17 mouse cellular contexts compared by ENCODE assay signal in genomic region chr14:7864506-7864899, GRCm38 (mm10). TPM values are rescaled to one million over a fixed set of nuclear protein-coding genes. Genes with fewer than 3 reads are reported as not detected.
A peak's percentile ranks its signal among the peaks of the same experiment; 100 is the strongest.
DNase-seq lines count a peak whose midpoint lies in the region; ATAC-seq and TF ChIP-seq lines count a peak whose summit lies in the region.
"Had no signal": no experiment of that assay in that cellular context is flagged by ENCODE, and none has a peak within 500 bp of the region (broad histone marks: within the 10 kb centered on the region; RNA-seq: fewer than 3 reads in every experiment).

No protein-coding gene starts in this region.

- no peak overlapping the region for H3K9ac ChIP-seq in heart, embryonic 14.5 days (ENCODE audit: low read length)
- no peak overlapping the region for H3K9ac ChIP-seq in heart, embryonic 11.5 days (ENCODE audit: low read depth, low read length)
- H3K9ac ChIP-seq in kidney, embryonic 16.5 days (replicated peaks; ENCODE audit: low read length), result no peak overlapping the region
- no peak overlapping the region for H3K9ac ChIP-seq in embryonic facial prominence, embryonic 13.5 days
- H3K9ac ChIP-seq in hindbrain, embryonic 13.5 days, result no peak overlapping the region
- H3K9ac ChIP-seq: forebrain, embryonic 12.5 days; hindbrain, embryonic 15.5 days had no signal

- WGBS in heart, embryonic 14.5 days, result 40% methylated on average over 9 of the region's 9 CpGs
- WGBS in heart, embryonic 11.5 days (ENCODE audit: insufficient replicate concordance), result 59% methylated on average over 9 of the region's 9 CpGs
- WGBS in kidney, embryonic 16.5 days, result 58% methylated on average over 9 of the region's 9 CpGs
- 60% methylated on average over 9 of the region's 9 CpGs for WGBS in embryonic facial prominence, embryonic 13.5 days
- 88% methylated on average over 9 of the region's 9 CpGs for WGBS in hindbrain, embryonic 13.5 days

- TF ChIP-seq POLR2A in embryonic fibroblast, embryonic 13.5 days (IDR thresholded peaks at IDR 0.05; ENCODE audit: low read depth, low read length), result no peak

- no peak for DNase-seq in kidney, postnatal 10 days
- DNase-seq: adrenal gland, adult 8-10 months; lung, adult 18-20 months; lung, postnatal 14 days; midbrain, embryonic 14.5 days; thymus, postnatal 36 days had no signal

- TF ChIP-seq CTCF in embryonic fibroblast, embryonic 13.5 days (IDR thresholded peaks at IDR 0.05; ENCODE audit: borderline replicate concordance, insufficient read depth, low read length), result no peak

- H3K27ac ChIP-seq in heart, embryonic 14.5 days (replicated peaks in 1 of 2; ENCODE audit: control insufficient read depth in 1 of 2, insufficient read depth in 1 of 2, low read depth in 2 of 2, low read length in 2 of 2), result peak overlapping the region; percentile 18 to 25; a peak in 2 of 4 replicates
- H3K27ac ChIP-seq in heart, embryonic 11.5 days (ENCODE audit: low read depth, low read length), result no peak overlapping the region
- H3K27ac ChIP-seq in kidney, embryonic 16.5 days (ENCODE audit: low read length), result peak overlapping the region; percentile 51; the same call in 1 of the 2 replicates
- H3K27ac ChIP-seq in embryonic facial prominence, embryonic 13.5 days, result peak overlapping the region; percentile 76
- peak overlapping the region; percentile 60 for H3K27ac ChIP-seq in embryonic fibroblast, embryonic 13.5 days (ENCODE audit: insufficient read depth, low read length)
- no peak overlapping the region for H3K27ac ChIP-seq in hindbrain, embryonic 13.5 days
- H3K27ac ChIP-seq: forebrain, embryonic 12.5 days; hindbrain, embryonic 15.5 days had no signal

- no peak overlapping the region for H3K4me3 ChIP-seq in heart, embryonic 14.5 days (ENCODE audit: control insufficient read depth in 1 of 2, insufficient read depth in 1 of 2, low read depth in 1 of 2, low read length in 2 of 2)
- no peak overlapping the region for H3K4me3 ChIP-seq in heart, embryonic 11.5 days (ENCODE audit: low read depth, low read length)
- no peak overlapping the region for H3K4me3 ChIP-seq in kidney, embryonic 16.5 days (ENCODE audit: low read length)
- no peak overlapping the region for H3K4me3 ChIP-seq in embryonic facial prominence, embryonic 13.5 days
- no peak overlapping the region for H3K4me3 ChIP-seq in embryonic fibroblast, embryonic 13.5 days (ENCODE audit: insufficient read depth, low read length)
- H3K4me3 ChIP-seq in hindbrain, embryonic 13.5 days, result no peak overlapping the region
- H3K4me3 ChIP-seq: forebrain, embryonic 12.5 days; hindbrain, embryonic 15.5 days; myocyte had no signal

- peaks cover 14% of the 10 kb centered on the region; the same call in 1 of the 2 replicates for H3K36me3 ChIP-seq in heart, embryonic 14.5 days (ENCODE audit: control insufficient read depth, insufficient read depth, low read length)
- H3K36me3 ChIP-seq in heart, embryonic 11.5 days (ENCODE audit: control insufficient read depth, insufficient read depth, low read length), result no peaks in the 10 kb centered on the region
- H3K36me3 ChIP-seq in kidney, embryonic 16.5 days (ENCODE audit: insufficient read depth, low read length), result peaks cover 8% of the 10 kb centered on the region
- peaks cover 18% of the 10 kb centered on the region for H3K36me3 ChIP-seq in embryonic facial prominence, embryonic 13.5 days
- H3K36me3 ChIP-seq in hindbrain, embryonic 13.5 days, result peaks cover 15% of the 10 kb centered on the region

- H3K4me1 ChIP-seq in heart, embryonic 14.5 days (ENCODE audit: control insufficient read depth in 2 of 2, insufficient read depth in 2 of 2, low read length in 2 of 2), result peaks cover 16 to 18% of the 10 kb centered on the region in 2 experiments
- peaks cover 10% of the 10 kb centered on the region for H3K4me1 ChIP-seq in heart, embryonic 11.5 days (ENCODE audit: control insufficient read depth, insufficient read depth, low read length)
- peaks cover 43% of the 10 kb centered on the region for H3K4me1 ChIP-seq in kidney, embryonic 16.5 days (ENCODE audit: insufficient read depth, low read length)
- H3K4me1 ChIP-seq in embryonic facial prominence, embryonic 13.5 days, result peaks cover 34% of the 10 kb centered on the region
- peaks cover 28% of the 10 kb centered on the region for H3K4me1 ChIP-seq in embryonic fibroblast, embryonic 13.5 days (ENCODE audit: control insufficient read depth, insufficient read depth, low read length)
- peaks cover 6% of the 10 kb centered on the region; the same call in 1 of the 2 replicates for H3K4me1 ChIP-seq in hindbrain, embryonic 13.5 days (replicated peaks)
- H3K4me1 ChIP-seq: hindbrain, embryonic 15.5 days had no signal

- H3K4me2 ChIP-seq in heart, embryonic 14.5 days (ENCODE audit: low read length), result no peak overlapping the region
- no peak overlapping the region for H3K4me2 ChIP-seq in heart, embryonic 11.5 days
- no peak overlapping the region for H3K4me2 ChIP-seq in kidney, embryonic 16.5 days (replicated peaks; ENCODE audit: low read depth, low read length)
- peak overlapping the region; percentile 32; the same call in 1 of the 2 replicates for H3K4me2 ChIP-seq in embryonic facial prominence, embryonic 13.5 days
- H3K4me2 ChIP-seq in hindbrain, embryonic 13.5 days, result no peak overlapping the region
- H3K4me2 ChIP-seq: forebrain, embryonic 12.5 days; hindbrain, embryonic 15.5 days; liver, embryonic 11.5 days had no signal

- H3K27me3 ChIP-seq in heart, embryonic 14.5 days (ENCODE audit: control insufficient read depth, insufficient read depth, low read length), result no peaks in the 10 kb centered on the region
- H3K27me3 ChIP-seq in heart, embryonic 11.5 days (ENCODE audit: control insufficient read depth, insufficient read depth, low read length), result no peaks in the 10 kb centered on the region
- H3K27me3 ChIP-seq in kidney, embryonic 16.5 days (ENCODE audit: insufficient read depth, low read length), result no peaks in the 10 kb centered on the region
- H3K27me3 ChIP-seq in embryonic facial prominence, embryonic 13.5 days, result no peaks in the 10 kb centered on the region
- no peaks in the 10 kb centered on the region for H3K27me3 ChIP-seq in hindbrain, embryonic 13.5 days
- H3K27me3 ChIP-seq: forebrain, embryonic 12.5 days; hindbrain, embryonic 15.5 days; Patski had no signal

- ATAC-seq in heart, embryonic 14.5 days (ENCODE audit: insufficient number of reproducible peaks, insufficient read depth, low FRiP score, low read depth), result no peak
- ATAC-seq in heart, embryonic 11.5 days (replicated peaks; ENCODE audit: insufficient number of reproducible peaks, low FRiP score, low TSS enrichment), result no peak
- no peak for ATAC-seq in kidney, embryonic 16.5 days (ENCODE audit: low FRiP score, low TSS enrichment)
- no peak for ATAC-seq in embryonic facial prominence, embryonic 13.5 days (ENCODE audit: insufficient number of reproducible peaks, insufficient read depth, low FRiP score, low TSS enrichment, low read depth)
- ATAC-seq in hindbrain, embryonic 13.5 days (ENCODE audit: low FRiP score), result no peak
- ATAC-seq: Patski had no signal

- H3K9me3 ChIP-seq in heart, embryonic 14.5 days (ENCODE audit: control insufficient read depth, low read length), result no peaks in the 10 kb centered on the region
- H3K9me3 ChIP-seq in heart, embryonic 11.5 days (replicated peaks; ENCODE audit: control insufficient read depth, low read length), result no peaks in the 10 kb centered on the region
- no peaks in the 10 kb centered on the region for H3K9me3 ChIP-seq in kidney, embryonic 16.5 days (ENCODE audit: low read length)
- H3K9me3 ChIP-seq in embryonic facial prominence, embryonic 13.5 days, result no peaks in the 10 kb centered on the region
- no peaks in the 10 kb centered on the region for H3K9me3 ChIP-seq in hindbrain, embryonic 13.5 days
- H3K9me3 ChIP-seq: forebrain, embryonic 12.5 days; hindbrain, embryonic 15.5 days had no signal

RNA-seq across cellular contexts. Expression of gene Flnb, which starts 46.7 kb away (rescaled TPM):
- 10.0 and 11.2 TPM in 2 replicates for polyA plus RNA-seq in heart, embryonic 14.5 days (2014; fragmentation: Nextera tagmentation; extraction: Ambion mirVana)
- polyA plus RNA-seq in heart, embryonic 11.5 days (2014; fragmentation: Nextera tagmentation; extraction: Ambion mirVana), result 13.1 and 13.6 TPM in 2 replicates
- 21.2 and 23.4 TPM in 2 replicates for polyA plus RNA-seq in kidney, embryonic 16.5 days (2015; fragmentation: Nextera tagmentation; extraction: Ambion mirVana)
- 23.9 and 30.7 TPM in 2 replicates for polyA plus RNA-seq in embryonic facial prominence, embryonic 13.5 days (2015; fragmentation: Nextera tagmentation; extraction: Ambion mirVana)
- polyA plus RNA-seq in embryonic fibroblast, embryonic 13.5 days (2011; ENCODE audit: insufficient read length, low read depth, missing spikeins), result 190 and 401 TPM in 2 replicates
- polyA plus RNA-seq in hindbrain, embryonic 13.5 days (2015; fragmentation: Nextera tagmentation; extraction: Ambion mirVana), result 6.5 and 7.4 TPM in 2 replicates

Comparison
In these comparisons a context has a peak if more than half of its experiments do, and no peak if none do; other contexts are left out.
1. H3K27ac ChIP-seq: peak in heart, embryonic 14.5 days (2 of 2), kidney, embryonic 16.5 days (single experiment), embryonic facial prominence, embryonic 13.5 days (single experiment) and embryonic fibroblast, embryonic 13.5 days (single experiment); none in heart, embryonic 11.5 days (single experiment) and hindbrain, embryonic 13.5 days (single experiment).